Mouse (Mus musculus): ENCODE measurements around the gene Tbrg4.

DNA sequence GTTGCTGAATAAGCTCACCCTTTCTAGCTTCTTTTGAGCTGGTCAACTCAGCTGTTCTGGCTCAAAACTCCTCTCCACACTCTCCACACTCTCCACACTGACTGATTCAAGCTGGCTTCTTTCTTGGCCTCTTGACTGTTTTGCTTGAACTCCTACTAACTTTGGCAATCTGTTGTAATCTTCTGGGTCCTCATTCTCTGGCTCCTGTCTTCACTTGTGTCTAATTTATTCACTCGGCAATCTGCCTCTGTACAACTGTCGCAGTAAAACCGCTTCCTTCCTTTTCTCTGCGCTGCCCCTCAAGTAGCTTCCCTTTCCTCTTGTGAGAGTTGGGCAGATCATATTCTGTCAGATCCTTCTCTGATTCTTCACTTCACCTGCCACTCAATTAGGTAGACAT is 1.9 kb upstream of the Tbrg4 start:
- TF ChIP-seq CTCF (IDR thresholded peaks at IDR 0.05; ENCODE audit: low read depth, low read length) (no peak), POLR2A (IDR thresholded peaks at IDR 0.05; ENCODE audit: extremely low read depth, insufficient read depth, low read length) (no peak)

All from liver, adult 2 months (tissue).